Mouse (Mus musculus) lung, embryonic 16.5 days (tissue): ENCODE results near the gene Lrrc52. TPM values are rescaled to one million over a fixed set of nuclear protein-coding genes. Genes with fewer than 3 reads are reported as not detected.
A peak's percentile ranks its signal among the peaks of the same experiment; 100 is the strongest.

Experiments used
- ATAC-seq: fragments of 200-750 bp; cut with Nextera tagmentation; 2 replicates; pipeline ENCODE4 v1.8.0; 2017; ENCODE audit warnings: low read depth, mild to moderate bottlenecking, moderate library complexity
- H3K27ac ChIP-seq: fragments of 300-500 bp; sonication (generic); 2 replicates; pipeline ENCODE4 v1.5.1; 2014; ENCODE audit warnings: mild to moderate bottlenecking, control low read depth, low read length
- H3K27me3 ChIP-seq: fragments of 300-500 bp; sonication (generic); 2 replicates; pipeline ENCODE4 v1.6.1; 2014; ENCODE audit warnings: low read depth, low read length, mixed read lengths; ENCODE audit not compliant: control insufficient read depth, insufficient read depth
- H3K36me3 ChIP-seq: fragments of 300-500 bp; sonication (generic); 2 replicates; pipeline ENCODE4 v1.6.1; 2014; ENCODE audit warnings: low read length; ENCODE audit not compliant: control insufficient read depth, insufficient read depth
- H3K4me1 ChIP-seq: fragments of 300-500 bp; sonication (generic); replicated peaks from 2 replicates; pipeline ENCODE4 v1.6.1; 2014; ENCODE audit warnings: low read length, mixed read lengths; ENCODE audit not compliant: control insufficient read depth, insufficient read depth
- H3K4me2 ChIP-seq: fragments of 300-500 bp; sonication (generic); 2 replicates; pipeline ENCODE4 v1.6.1; 2014; ENCODE audit warnings: low read depth, low read length, control low read depth
- H3K4me3 ChIP-seq: fragments of 300-500 bp; sonication (generic); 2 replicates; pipeline ENCODE4 v1.5.1; 2014; ENCODE audit warnings: mild to moderate bottlenecking, low read length, control low read depth
- H3K9ac ChIP-seq: fragments of 300-500 bp; sonication (generic); 2 replicates; pipeline ENCODE4 v1.6.1; 2014; ENCODE audit warnings: low read length, control low read depth
- H3K9me3 ChIP-seq: fragments of 300-500 bp; sonication (generic); 2 replicates; pipeline ENCODE4 v1.6.1; 2016; ENCODE audit warnings: low read length; ENCODE audit not compliant: control insufficient read depth
- WGBS: fragments of 180-500 bp; shearing (Covaris S2); extraction: QIAGEN DNeasy Blood & Tissue Kit; methylation state at CpG from one replicate; pipeline ENCODE4 v1.1.7; 2014; 5-methylcytosine and 5-hydroxymethylcytosine counted together
- polyA plus RNA-seq: library from polyadenylated mRNA; unstranded; fragments of >200 nt; fragmentation: Nextera tagmentation; extraction: Ambion mirVana; gene quantifications from 2 replicates; pipeline ENCODE4 v1.2.1, GENCODE M21; 2015

Gene Lrrc52
- 0.53 and 0.62 TPM in 2 replicates for polyA plus RNA-seq

DNA sequence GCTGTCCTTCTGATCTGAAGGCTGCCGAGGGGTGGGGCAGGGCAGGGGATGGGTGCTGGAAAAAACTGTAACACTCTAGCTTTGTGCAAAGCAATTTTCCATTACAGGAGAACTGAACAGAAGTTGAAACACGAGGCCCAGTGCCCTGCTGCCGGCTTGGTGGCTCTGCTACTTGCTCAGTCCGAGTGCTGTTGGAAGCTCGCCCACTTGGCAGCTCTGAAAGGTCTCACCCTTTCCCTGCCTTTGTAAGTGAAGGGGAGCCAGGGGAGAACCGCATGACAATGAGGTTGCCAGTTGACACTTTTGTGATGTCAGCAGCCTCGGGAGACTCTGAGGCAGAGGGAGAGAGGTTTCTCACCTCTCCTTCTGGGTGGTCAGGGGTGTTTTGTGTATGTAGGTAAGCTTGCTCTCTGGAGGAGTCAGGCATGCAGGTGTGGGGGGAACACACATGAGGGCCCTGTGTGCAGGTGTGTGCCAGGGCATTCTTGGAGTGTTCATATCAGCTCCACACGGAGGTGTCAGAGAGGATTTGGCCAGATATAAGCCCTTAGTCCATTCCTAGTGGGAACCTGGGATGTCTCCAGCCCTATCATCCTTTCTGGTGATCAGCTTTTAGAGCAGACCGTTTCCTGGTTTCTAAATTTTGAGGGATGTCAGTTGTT, at the start of gene Lrrc52:
TSS of gene Lrrc52 (minus strand) at position 16 of the 662 bp plus-strand sequence.
- H3K9ac ChIP-seq = no peak within 1 kb of the TSS
- H3K4me3 ChIP-seq = no peak within 1 kb of the TSS
- no peak within 1 kb of the TSS; the same call in 1 of the 2 replicates for H3K27ac ChIP-seq
- H3K36me3 ChIP-seq = no peaks in the 10 kb centered on the region
- 16% methylated on average over 9 of the region's 9 CpGs for whole genome bisulfite sequencing
- no peaks in the 10 kb centered on the region for H3K27me3 ChIP-seq
- H3K4me1 ChIP-seq = peaks cover 15% of the 10 kb centered on the region
- no peaks in the 10 kb centered on the region for H3K9me3 ChIP-seq
- peak; percentile 83 for ATAC-seq
- H3K4me2 ChIP-seq = no peak within 1 kb of the TSS

DNA sequence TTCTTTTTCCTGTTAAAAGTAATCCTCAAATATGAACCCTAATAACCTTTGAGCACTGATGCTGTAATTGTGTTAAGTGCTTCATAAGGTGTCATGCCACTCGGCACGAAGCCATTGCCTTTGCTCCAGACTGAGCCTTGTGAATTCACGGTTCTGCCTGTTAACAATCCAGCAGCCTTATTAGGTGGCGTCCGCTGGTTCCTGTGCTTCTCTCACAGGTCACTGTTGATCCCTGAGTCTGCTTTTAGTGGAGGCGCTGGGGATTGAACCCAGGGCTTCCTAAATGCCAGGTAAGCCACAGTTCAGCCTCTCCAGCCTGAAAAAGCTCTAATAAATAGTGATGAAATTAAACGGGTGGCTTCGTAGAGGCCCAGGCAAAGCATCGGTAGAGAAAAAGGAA, 45.0 kb upstream of the Lrrc52 start:
- H3K9me3 ChIP-seq = no peaks in the 10 kb centered on the region
- 81% methylated on average over 9 of the region's 9 CpGs for WGBS

DNA sequence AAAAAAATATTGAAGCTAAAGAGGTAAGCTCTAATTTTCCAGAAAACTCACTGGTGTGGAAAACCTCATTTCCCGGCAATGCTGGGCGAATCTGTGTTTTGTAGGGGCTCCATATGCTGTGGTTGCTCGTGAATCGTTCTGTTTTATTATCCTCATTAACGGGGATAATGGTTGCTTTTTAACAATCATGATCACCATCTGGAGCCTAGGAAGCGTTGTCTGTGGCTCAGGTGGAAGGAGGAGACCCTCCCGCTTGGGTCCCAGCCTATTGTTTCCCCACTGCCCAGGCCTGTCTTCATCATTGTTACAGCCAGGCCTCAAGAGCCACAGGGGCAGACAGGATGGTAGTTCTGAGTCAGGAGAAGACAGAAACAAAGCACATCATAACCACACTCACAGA, 39.5 kb upstream of the Lrrc52 start:
- Histone ChIP-seq H3K4me3 (no peak overlapping the region), H3K4me2 (no peak overlapping the region), H3K36me3 (no peaks in the 10 kb centered on the region), H3K4me1 (no peaks in the 10 kb centered on the region), H3K9ac (no peak overlapping the region), H3K27me3 (no peaks in the 10 kb centered on the region), H3K9me3 (no peaks in the 10 kb centered on the region), H3K27ac (no peak overlapping the region)
- ATAC-seq = no peak
- 82% methylated on average over 7 of the region's 7 CpGs for WGBS

More for the DNA sequence above, 45.0 kb upstream of the Lrrc52 start:
- no peak overlapping the region for H3K9ac ChIP-seq
- H3K36me3 ChIP-seq = no peaks in the 10 kb centered on the region
- no peak overlapping the region for H3K4me3 ChIP-seq
- no peak overlapping the region for H3K27ac ChIP-seq
- H3K27me3 ChIP-seq = no peaks in the 10 kb centered on the region
- H3K4me1 ChIP-seq = no peaks in the 10 kb centered on the region
- H3K4me2 ChIP-seq = no peak overlapping the region
- no peak for ATAC-seq

DNA sequence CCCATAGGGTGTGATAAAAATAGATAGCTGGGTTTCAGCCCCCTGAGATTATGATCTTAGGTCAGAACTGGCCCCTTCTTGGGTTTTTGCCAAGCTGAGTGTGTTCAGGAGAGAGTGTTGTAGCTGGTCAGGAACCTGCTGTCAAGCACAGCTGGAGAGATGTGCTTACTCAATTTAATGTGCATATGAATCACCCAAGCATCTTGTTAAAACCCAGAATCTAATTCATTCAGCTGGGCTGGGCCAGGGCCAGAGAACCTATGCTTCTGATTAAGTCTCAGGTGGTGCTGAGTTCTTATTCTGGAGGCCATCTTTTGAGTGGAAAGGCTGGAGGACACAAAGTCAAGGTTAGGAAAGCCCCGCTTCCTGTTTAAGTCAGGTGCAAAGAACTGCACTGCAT, 38.8 kb upstream of the Lrrc52 start:
- no peak overlapping the region for H3K27ac ChIP-seq
- no peak overlapping the region for H3K4me2 ChIP-seq
- no peak for ATAC-seq
- H3K4me1 ChIP-seq = no peaks in the 10 kb centered on the region
- no peak overlapping the region for H3K9ac ChIP-seq
- H3K4me3 ChIP-seq = no peak overlapping the region
- no peaks in the 10 kb centered on the region for H3K9me3 ChIP-seq
- H3K27me3 ChIP-seq = no peaks in the 10 kb centered on the region
- H3K36me3 ChIP-seq = no peaks in the 10 kb centered on the region
- 97% methylated on average over 1 of the region's 1 CpGs for WGBS

DNA sequence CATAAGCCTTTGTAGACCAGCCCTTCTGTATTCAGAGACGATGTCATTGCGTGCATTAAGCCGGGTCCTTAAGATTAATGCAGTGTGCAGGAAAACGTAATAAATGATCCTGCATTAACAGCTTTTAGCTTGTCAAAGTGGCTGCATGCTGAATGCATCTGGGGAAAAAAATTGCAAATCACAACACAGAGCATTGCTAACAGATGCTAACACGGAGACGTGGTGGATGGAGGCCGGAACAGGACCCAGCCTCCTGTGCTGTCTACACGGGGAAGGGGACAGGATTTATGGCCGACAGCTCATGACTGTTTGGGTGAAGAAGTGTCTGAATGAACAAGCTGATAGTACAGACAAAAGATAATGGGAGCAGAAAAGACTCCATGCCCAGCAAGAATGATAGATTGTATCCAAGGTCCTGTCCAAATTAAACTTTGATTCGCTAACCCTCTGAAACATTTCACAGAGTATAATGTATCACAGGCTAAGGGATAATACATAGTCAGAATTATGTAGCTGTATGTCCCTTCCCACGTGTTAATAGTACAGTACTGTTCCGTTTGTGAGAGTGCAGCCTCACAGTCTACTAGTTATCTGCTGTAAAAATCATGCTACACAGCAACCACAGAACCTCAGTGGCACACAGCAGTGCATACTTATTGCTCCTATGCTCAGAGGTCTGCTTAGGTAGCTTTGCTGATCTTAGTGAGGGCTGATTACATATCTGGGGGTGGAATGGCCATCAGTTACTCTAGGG, 32.7 kb upstream of the Lrrc52 start:
- H3K4me1 ChIP-seq = no peaks in the 10 kb centered on the region

DNA sequence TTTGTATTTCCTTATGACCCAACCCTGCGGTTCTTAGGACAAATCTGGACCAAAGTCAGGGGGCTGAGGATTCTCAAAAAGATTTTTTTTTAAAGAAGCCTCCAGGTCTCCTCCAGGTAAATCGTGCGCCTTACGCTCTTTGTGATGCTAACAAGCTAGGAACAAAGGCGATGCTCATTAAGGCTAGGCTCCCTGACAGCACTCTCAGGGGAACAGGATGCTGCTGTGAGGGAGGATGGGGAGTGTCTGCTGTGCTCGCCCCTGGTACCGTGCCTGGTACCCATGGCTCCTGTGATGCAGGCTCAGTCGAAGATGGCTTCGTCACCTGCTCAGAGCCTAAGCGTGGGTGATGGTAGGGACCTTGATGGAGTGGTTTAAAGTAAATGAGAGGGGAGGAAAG, 31.4 kb upstream of the Lrrc52 start:
- Histone ChIP-seq H3K4me2 (no peak overlapping the region), H3K9me3 (no peaks in the 10 kb centered on the region), H3K36me3 (no peaks in the 10 kb centered on the region), H3K27me3 (peaks cover 2% of the 10 kb centered on the region), H3K4me3 (no peak overlapping the region), H3K4me1 (no peaks in the 10 kb centered on the region), H3K27ac (no peak overlapping the region), H3K9ac (no peak overlapping the region)
- ATAC-seq = no peak
- WGBS = 56% methylated on average over 10 of the region's 10 CpGs

More for the DNA sequence above, 32.7 kb upstream of the Lrrc52 start:
- Histone ChIP-seq H3K36me3 (no peaks in the 10 kb centered on the region), H3K4me3 (no peak overlapping the region), H3K27ac (no peak overlapping the region), H3K4me2 (no peak overlapping the region), H3K27me3 (peaks cover 2% of the 10 kb centered on the region), H3K9ac (no peak overlapping the region), H3K9me3 (no peaks in the 10 kb centered on the region)
- WGBS = 37% methylated on average over 12 of the region's 12 CpGs
- ATAC-seq = no peak

DNA sequence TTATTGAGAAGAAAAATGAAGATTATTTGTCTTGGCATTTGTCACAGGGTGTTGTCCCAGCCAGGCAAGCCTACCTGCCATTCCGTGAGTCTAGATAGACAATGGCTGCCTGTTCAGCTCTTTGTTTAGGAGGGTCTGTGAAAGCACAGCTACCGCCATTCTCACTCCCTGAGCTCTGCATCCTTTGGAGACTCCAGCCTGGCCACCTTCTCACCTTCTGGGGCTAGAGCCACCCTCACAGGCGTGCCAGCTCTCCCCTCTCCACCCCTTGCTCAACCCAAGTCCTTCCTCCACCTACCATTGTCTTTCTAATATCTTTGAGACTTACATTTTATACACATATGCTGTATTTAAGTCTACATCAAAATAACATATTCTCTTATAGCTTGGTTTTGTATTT, 31.0 kb upstream of the Lrrc52 start:
- no peaks in the 10 kb centered on the region for H3K36me3 ChIP-seq
- H3K27me3 ChIP-seq = peaks cover 2% of the 10 kb centered on the region
- H3K4me2 ChIP-seq = no peak overlapping the region
- 37% methylated on average over 3 of the region's 3 CpGs for WGBS
- no peak overlapping the region for H3K27ac ChIP-seq
- H3K9ac ChIP-seq = no peak overlapping the region
- H3K9me3 ChIP-seq = no peaks in the 10 kb centered on the region
- no peaks in the 10 kb centered on the region for H3K4me1 ChIP-seq
- ATAC-seq = 0 out of 2 replicates have a peak, but pooled peaks have one; percentile 28
- H3K4me3 ChIP-seq = no peak overlapping the region

DNA sequence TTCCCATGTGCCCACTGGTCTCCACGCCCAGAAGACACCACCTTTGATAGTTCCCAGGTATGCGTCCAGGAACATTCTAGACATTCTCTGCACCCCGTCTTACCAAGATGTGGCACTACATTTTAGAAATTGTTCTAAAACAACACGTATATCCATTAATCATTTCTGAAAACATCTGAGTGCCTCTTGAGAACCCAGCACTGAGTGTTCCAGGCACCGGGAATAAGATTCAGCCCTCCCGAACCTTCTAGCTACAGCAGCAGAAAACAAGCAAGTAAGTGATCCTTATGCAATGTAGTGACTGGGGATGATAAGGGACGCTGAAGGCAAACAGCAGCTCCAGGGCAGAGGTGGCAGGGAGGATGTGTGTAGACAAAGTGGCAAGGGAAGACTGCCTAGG, 24.9 kb upstream of the Lrrc52 start:
- H3K4me1 ChIP-seq = no peaks in the 10 kb centered on the region
- ATAC-seq = no peak
- H3K4me2 ChIP-seq = no peak overlapping the region
- WGBS = 51% methylated on average over 7 of the region's 7 CpGs
- H3K27ac ChIP-seq = no peak overlapping the region
- no peak overlapping the region for H3K9ac ChIP-seq
- no peaks in the 10 kb centered on the region for H3K9me3 ChIP-seq
- no peak overlapping the region for H3K4me3 ChIP-seq
- H3K36me3 ChIP-seq = no peaks in the 10 kb centered on the region
- H3K27me3 ChIP-seq = no peaks in the 10 kb centered on the region

DNA sequence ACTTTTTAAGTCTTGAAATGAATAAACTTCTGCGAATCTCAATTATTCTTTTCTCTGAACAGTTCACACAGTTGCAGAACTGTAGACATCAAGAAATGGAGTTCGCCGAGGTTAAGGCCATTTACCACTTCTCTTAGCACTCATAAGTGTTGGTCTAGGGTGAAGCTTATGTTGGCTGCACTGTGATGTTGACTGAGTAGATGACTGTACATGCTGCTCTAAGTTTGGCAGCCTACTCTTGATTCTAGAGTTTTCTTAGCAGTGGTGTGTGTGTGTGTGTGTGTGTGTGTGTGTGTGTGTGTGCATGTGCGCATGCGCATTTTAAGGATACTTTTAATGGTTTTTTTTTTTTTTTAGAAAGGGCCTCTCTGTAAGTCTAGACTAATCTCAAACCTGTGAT, 21.4 kb upstream of the Lrrc52 start:
- 60% methylated on average over 5 of the region's 5 CpGs for WGBS
- Histone ChIP-seq H3K9me3 (no peaks in the 10 kb centered on the region), H3K9ac (no peak overlapping the region), H3K4me3 (no peak overlapping the region), H3K4me1 (no peaks in the 10 kb centered on the region), H3K36me3 (no peaks in the 10 kb centered on the region), H3K27ac (no peak overlapping the region), H3K27me3 (no peaks in the 10 kb centered on the region), H3K4me2 (no peak overlapping the region)
- peak; percentile 64; the same call in 1 of the 2 replicates for ATAC-seq
